Mouse (Mus musculus) kidney, adult 2 months (tissue): ENCODE measurements at regions not wholly inside any gene's neighbourhood (a gene's known extent, or its start where the extent isn't known, plus 50 kb on each side); places are given as distances from the start of the nearest gene placed in this dataset.

Experiments used
- CTCF ChIP-seq: fragments of 200-500 bp; conservative IDR thresholded peaks from 2 replicates; pipeline ENCODE4 v1.5.1; 2011; ENCODE audit warnings: low read depth, mild to moderate bottlenecking, control low read depth, low read length, moderate library complexity, mixed read lengths; ENCODE audit not compliant: insufficient read depth, insufficient read length
- POLR2A ChIP-seq: fragments of 200-500 bp; IDR thresholded peaks from one replicate; pipeline ENCODE4 v1.6.1; 2011; ENCODE audit warnings: low read depth, low read length, control low read depth

- TF ChIP-seq CTCF = no peak
- no peak for TF ChIP-seq POLR2A
Measured at GRCm38 (mm10) chr5:126933466-126933865, 308.1 kb upstream of the Tmem132c start.
